Mouse (Mus musculus): Measurements from ENCODE around the gene Tubgcp6. TPM values are rescaled to one million over a fixed set of nuclear protein-coding genes. Genes with fewer than 3 reads are reported as not detected.

Gene Tubgcp6
- polyA plus RNA-seq, 2 experiments from 2014 or later = 12.6 to 13.2 TPM

GRCm38 (mm10) chr15:89141443-89141842 lies 18.5 kb upstream of the Tubgcp6 start:
- no peak for ATAC-seq

- ATAC-seq = peak; percentile 25
These were observed 17.8 kb upstream of the Tubgcp6 start, which contains the start of gene Mapk12 for GRCm38 (mm10) chr15:89140659-89141252. Mapk12 (minus strand) TSS chr15:89140703.

- peak; percentile 44 for ATAC-seq
These were observed 17.2 kb upstream of the Tubgcp6 start for GRCm38 (mm10) chr15:89140048-89140658.

GRCm38 (mm10) chr15:89138531-89138930 lies 15.6 kb upstream of the Tubgcp6 start:
- ATAC-seq = no peak

GRCm38 (mm10) chr15:89138046-89138405 lies 15.1 kb upstream of the Tubgcp6 start:
- ATAC-seq = no peak

GRCm38 (mm10) chr15:89137378-89138045 lies 14.6 kb upstream of the Tubgcp6 start:
- ATAC-seq = no peak

GRCm38 (mm10) chr15:89136461-89137155 lies 13.7 kb upstream of the Tubgcp6 start:
- ATAC-seq = no peak

- peak; percentile 83 for ATAC-seq
These were observed 8.4 kb upstream of the Tubgcp6 start for GRCm38 (mm10) chr15:89131316-89131715.

GRCm38 (mm10) chr15:89130245-89130644 lies 7.3 kb upstream of the Tubgcp6 start:
- ATAC-seq = no peak

GRCm38 (mm10) chr15:89128382-89129350 lies 5.8 kb upstream of the Tubgcp6 start, which contains the start of gene Hdac10:
Hdac10 (minus strand) TSS chr15:89128700.
- peak; percentile 74 for ATAC-seq

- no peak for ATAC-seq
These were observed 4.5 kb upstream of the Tubgcp6 start for GRCm38 (mm10) chr15:89127364-89127940.

GRCm38 (mm10) chr15:89126622-89127021 lies 3.7 kb upstream of the Tubgcp6 start:
- ATAC-seq = no peak

GRCm38 (mm10) chr15:89125351-89125750 lies 2.4 kb upstream of the Tubgcp6 start:
- no peak for ATAC-seq

GRCm38 (mm10) chr15:89124312-89124711 lies 1.4 kb upstream of the Tubgcp6 start:
- no peak for ATAC-seq

- no peak for ATAC-seq
These were observed 683 bp upstream of the Tubgcp6 start for GRCm38 (mm10) chr15:89123595-89123994.

GRCm38 (mm10) chr15:89118007-89118406 lies 4.9 kb downstream of the Tubgcp6 start:
- peak; percentile 55 for ATAC-seq

- no peak for ATAC-seq
These were observed 12.8 kb downstream of the Tubgcp6 start for GRCm38 (mm10) chr15:89110147-89110546.

GRCm38 (mm10) chr15:89106976-89107375 lies 15.9 kb downstream of the Tubgcp6 start:
- no peak for ATAC-seq

- no peak for ATAC-seq
These were observed 16.8 kb downstream of the Tubgcp6 start for GRCm38 (mm10) chr15:89106073-89106472.

- no peak for ATAC-seq
These were observed 18.5 kb downstream of the Tubgcp6 start for GRCm38 (mm10) chr15:89104425-89104824.

- ATAC-seq = no peak
These were observed 19.0 kb downstream of the Tubgcp6 start for GRCm38 (mm10) chr15:89103921-89104320.

- ATAC-seq = no peak
These were observed 20.3 kb downstream of the Tubgcp6 start for GRCm38 (mm10) chr15:89102646-89103045.
